Mouse (Mus musculus) T-helper 1 cell (primary cell): Measurements from ENCODE around the gene Ivd.

Experiments used
- in situ Hi-C: fragments of 300-600 bp; cut with MboI, MseI; formaldehyde crosslinking; loops from one replicate; pipeline ENCODE4 v1.15.1; 2025; ENCODE audit warnings: high pct_unique_total_duplicates

Gene Ivd

DNA sequence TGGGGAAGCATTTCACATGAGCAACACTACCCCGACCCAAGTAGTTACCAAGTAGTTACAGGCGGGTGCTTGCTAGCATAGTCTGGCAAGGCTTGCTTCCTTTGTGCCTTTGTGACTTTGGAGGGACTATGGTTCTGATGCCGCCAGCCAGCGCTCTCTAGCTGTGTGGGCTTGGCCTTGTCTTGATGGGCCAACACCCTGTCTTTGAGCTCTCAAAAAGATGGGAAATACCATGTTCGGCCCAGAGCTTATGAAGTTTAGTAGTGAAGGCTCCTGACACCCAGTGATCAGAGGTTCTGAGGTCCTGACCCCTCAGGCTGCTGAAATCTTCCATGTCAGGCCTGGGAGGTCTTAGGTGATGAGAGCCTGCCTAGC is 44.4 kb downstream of the Ivd start:
- in situ Hi-C loops = no loop called here

GRCm38 (mm10) chr2:118907781-118908180 is 46.0 kb downstream of the Ivd start:
- in situ Hi-C loops = no loop called here

DNA sequence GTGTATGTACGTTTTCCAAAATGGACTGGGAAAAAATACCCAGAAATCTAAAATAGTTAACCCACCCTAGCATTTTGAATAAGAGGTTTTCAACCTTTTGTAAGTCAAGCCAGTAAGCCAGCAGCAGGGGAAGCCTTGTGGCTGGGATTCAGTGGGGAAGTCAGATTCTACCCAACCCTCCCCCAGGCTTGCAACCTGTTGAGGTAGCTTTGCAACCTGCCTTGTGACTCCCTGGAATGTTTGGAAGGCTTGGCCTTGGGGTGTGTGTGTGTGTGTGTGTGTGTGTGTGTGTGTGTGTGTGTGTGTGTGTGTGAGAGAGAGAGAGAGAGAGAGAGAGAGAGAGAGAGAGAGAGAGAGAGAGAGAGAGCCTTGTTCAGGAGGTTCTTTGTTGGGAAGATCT is 47.4 kb downstream of the Ivd start:
- in situ Hi-C loops = no loop called here

- in situ Hi-C loops = no loop called here
These were observed 49.0 kb downstream of the Ivd start for GRCm38 (mm10) chr2:118910605-118911278.

GRCm38 (mm10) chr2:118912706-118913105 is 51.0 kb downstream of the Ivd start:
- in situ Hi-C loops = no loop called here

- in situ Hi-C loops = no loop called here
These were observed 52.0 kb downstream of the Ivd start for GRCm38 (mm10) chr2:118913551-118914276.

DNA sequence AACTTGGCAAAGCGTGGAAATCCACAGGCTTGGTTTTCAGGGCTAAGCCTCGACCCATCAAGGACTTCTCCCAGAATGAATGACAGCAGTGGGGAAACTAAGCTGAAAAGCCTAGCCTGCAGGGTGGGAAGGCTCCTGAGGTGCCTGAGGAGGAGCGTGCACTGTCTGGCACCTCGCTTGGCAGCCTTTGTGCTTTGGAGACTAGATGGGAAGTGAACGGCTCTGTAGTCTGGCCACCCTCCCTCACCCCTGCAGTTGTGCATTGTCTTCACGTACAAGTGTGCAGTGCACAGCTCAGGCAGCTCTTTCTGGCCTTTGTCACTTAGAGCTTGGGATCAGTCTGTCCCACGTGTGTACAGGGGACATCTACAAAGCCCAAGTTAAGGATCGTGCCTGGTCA is 52.9 kb downstream of the Ivd start:
- in situ Hi-C loops = no loop called here

DNA sequence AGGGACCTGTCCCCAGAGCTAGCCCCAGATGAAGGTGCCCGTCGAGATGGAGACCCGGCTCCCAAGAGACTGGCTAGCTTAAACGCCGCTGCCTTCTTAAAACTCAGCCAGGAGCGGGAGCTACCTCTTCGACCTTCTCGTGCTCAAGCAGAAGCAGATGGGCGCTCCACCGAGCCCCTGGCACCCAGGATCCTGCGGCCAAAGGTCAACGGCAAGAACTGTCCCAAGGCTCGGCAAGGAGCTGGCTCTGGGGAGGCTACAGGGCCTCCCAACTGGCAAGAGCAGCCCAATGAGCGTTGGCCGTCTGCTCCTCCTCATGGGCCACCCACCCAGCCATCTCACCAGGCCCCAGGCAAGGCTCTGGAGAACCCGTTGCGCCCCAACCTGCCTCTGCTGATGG is 54.7 kb downstream of the Ivd start:
- in situ Hi-C loops = no loop called here

DNA sequence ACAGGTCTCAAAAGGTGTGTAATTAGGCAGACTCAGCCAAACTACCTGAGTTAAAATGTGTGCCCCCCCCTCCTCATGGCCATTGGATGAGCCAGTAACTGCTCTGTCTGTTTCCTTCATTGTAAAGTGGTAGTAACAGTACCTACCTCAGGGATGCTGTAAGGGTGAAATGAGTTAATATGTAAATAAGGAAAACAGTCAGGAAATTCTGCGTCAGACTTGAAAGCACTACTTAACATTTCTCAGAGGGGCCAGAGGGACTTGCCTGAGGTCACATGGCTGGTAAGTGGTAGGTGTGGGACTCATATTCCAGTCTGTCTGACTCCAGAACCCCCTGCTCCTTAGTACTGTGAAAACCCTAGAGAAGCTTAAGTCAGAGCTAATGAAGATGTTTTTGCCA is 56.8 kb downstream of the Ivd start:
- in situ Hi-C loops = no loop called here

- in situ Hi-C loops = no loop called here
These were observed 58.7 kb downstream of the Ivd start for GRCm38 (mm10) chr2:118920428-118920827.

DNA sequence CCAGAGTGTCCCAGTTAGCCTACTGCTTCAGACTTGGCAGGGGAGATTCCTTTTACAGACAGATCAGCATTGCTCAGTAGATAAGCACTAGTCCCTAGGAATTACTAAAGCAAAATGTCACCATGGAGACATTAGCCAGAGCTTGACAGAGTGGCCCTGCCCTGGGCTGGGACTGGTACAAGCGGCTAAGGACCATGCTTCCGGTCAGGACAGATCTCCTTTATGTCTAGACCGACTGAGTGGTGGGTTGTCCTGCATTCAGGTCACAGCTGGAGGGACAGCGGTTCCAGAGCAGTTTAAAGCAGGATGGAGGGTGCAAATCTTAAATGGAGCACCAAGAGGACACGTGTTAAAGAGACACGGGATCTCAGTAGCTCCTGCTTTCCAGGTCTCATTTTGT is 64.2 kb downstream of the Ivd start:
- in situ Hi-C loops = no loop called here

DNA sequence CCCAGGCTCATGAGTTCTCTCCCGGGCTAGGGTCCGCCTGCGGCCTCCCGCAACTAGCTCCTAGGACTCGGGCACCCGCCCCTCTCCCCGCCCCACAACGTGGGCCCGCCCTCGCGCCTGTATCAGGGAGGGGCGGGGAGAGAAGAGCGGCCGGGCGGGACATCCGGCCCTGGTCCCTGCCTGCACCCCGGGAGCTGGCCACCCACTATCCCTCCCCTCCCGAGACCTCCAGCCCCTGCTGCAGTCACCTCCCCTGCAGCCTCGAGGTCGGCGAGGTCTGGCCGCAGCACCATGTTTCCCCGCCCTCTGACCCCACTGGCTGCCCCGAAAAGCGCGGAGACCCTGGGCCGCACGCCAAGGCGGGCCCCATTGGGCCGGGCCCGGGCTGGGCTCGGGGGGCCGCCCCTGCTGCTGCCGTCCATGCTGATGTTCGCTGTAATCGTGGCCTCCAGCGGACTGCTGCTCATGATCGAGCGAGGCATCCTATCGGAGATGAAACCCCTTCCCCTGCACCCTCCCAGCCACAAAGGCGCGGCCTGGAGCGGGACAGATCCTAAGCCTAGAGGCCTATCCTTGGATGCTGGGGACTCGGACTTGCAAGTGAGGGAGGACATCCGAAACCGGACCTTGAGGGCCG is 64.7 kb downstream of the Ivd start, which contains the start of gene Chst14:
Gene Chst14 (plus strand): TSS at position 136 of the 637 bp plus-strand sequence.
- in situ Hi-C loops = no loop called here

GRCm38 (mm10) chr2:118926998-118927739 is 65.4 kb downstream of the Ivd start:
- in situ Hi-C loops = no loop called here
